Mouse (Mus musculus): Measurements from ENCODE around the gene Nccrp1.
A peak's percentile ranks its signal among the peaks of the same experiment; 100 is the strongest.
"Not testable (repeated sequence)": the region's sequence is repeated elsewhere in the genome, so short reads cannot be mapped to it uniquely, and the experiment has no call there.

Nccrp1 gene

GRCm38 (mm10) chr7:28568253-28568652 is 21.2 kb upstream of the Nccrp1 start:
- DNase-seq, result peak; percentile 57

GRCm38 (mm10) chr7:28567539-28567938 is 20.5 kb upstream of the Nccrp1 start:
- DNase-seq, result no peak

DNA sequence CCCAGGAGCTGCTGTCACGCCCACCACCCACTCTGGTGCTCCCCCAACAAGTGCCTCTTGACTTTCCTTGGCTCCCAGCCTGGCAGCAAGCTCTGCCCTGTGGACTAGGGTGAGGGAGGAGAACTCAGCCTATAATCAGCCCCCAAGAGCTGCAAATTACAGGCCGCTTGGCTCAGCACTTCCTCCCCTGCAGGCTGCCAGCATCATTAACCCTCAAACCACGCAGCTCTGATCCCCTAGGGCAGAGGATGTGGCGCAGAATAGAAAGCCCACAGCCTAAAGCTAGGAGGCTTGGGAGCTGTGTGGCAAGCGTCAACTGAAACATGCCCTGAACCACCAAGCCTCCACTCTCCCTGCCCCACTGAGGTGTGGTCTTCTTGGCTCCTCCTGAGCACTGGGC is 18.4 kb upstream of the Nccrp1 start:
- DNase-seq, result no peak

DNA sequence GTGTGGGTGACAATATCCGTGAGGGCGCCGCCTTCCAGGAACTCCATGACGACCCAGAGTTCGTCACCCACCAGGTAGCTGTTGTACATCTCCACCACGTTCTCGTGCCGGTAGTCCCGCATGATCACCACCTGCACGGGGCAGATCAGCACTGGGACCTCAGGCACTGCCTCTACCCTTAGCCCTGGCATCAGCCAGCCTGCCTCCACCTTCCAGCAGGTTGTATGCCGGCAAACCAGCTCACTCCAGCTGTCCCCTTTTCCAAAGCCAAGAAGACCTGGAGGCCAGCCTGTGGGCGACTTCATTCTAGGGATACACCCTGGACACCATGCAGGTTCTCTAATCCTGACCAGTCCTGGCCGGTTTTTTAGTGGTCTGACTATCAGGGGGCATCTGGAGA is 15.9 kb upstream of the Nccrp1 start:
- peak; percentile 44 for DNase-seq

- peak; percentile 59 for DNase-seq
Observed at GRCm38 (mm10) chr7:28562371-28562770, 15.3 kb upstream of the Nccrp1 start.

DNA sequence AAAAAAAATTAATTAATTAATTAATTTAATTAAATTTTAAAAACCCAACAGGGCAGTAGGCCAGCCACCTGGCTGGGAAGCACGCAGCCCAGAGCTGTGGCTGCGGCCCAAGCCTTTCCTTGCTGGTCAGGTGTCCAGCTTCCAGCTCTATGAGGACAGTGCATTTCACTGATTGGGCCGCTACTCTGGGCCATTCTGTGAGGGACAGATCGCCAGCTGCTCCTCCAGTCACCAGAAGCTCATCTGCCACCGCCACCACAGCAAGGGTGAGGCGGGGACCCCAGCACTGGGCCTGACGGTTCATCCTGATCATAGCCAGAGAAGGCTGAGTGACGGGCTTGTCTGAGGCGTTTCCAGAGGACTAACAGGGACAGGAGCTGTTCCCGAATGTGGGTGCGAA is 14.9 kb upstream of the Nccrp1 start:
- DNase-seq, result peak; percentile 44

GRCm38 (mm10) chr7:28560856-28561255 is 13.8 kb upstream of the Nccrp1 start:
- DNase-seq, result no peak

- no peak for DNase-seq
Observed at GRCm38 (mm10) chr7:28558486-28558885, 11.4 kb upstream of the Nccrp1 start.

- DNase-seq, result no peak
Observed at GRCm38 (mm10) chr7:28557708-28558107, 10.7 kb upstream of the Nccrp1 start.

GRCm38 (mm10) chr7:28557069-28557468 is 10.0 kb upstream of the Nccrp1 start:
- no peak for DNase-seq

- no peak for DNase-seq
Observed at GRCm38 (mm10) chr7:28555939-28556535, 9.0 kb upstream of the Nccrp1 start.

- no peak for DNase-seq
Observed at GRCm38 (mm10) chr7:28553076-28553475, 6.0 kb upstream of the Nccrp1 start.

- DNase-seq, result no peak
Observed at GRCm38 (mm10) chr7:28547628-28548027, 574 bp upstream of the Nccrp1 start.

- no peak for DNase-seq
Observed at GRCm38 (mm10) chr7:28546649-28547048, 405 bp downstream of the Nccrp1 start.

- no peak for DNase-seq
Observed at GRCm38 (mm10) chr7:28545891-28546210, 1.2 kb downstream of the Nccrp1 start.

GRCm38 (mm10) chr7:28545048-28545890 is 1.8 kb downstream of the Nccrp1 start:
- no peak for DNase-seq

DNA sequence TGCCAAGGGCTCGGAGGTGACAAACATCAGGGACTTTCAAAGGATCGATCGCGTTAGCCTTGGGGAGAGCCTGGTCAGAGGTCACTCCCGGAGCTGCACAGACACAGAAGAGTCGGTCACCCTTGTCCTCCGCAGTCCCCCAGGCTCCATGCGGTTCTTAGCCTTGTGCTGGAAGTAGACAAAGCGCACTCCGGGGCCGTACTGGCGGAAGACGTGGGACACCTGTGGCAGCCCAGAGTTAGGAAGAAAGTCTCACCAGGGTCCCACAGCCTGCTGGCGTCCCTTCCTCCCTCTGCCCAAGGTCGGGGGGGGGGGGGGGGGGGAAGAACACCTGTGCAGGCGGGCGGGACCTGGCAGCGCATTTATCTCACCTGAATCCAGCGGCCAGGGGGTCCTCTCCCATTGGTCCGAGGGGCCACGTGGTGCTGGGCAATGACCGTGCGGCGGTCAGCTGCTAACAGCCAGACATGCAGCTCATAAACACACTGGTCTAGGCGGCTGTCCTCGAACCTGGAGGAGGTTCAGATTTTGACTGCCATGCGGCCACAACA is 2.9 kb downstream of the Nccrp1 start:
- no peak for DNase-seq

DNA sequence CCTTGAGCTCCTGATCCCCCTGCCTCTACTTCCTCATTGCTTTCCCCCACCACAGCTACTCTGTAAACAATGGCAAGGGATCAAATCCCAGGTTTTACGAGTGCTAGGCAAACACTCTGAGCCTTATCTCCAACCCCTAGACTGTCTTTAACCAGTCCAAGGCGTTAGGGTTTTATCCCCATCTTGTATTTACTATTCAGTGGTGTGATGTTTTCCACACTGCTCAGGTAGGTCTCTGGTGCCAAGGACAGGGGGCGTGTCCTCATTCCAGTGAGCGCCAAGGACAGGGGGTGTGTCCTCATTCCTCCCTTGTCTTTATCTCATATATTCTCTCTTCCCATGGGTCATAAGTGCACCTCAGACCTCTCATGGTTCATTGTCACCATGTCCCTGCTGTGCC is 6.5 kb downstream of the Nccrp1 start, which contains the start of gene Sycn:
Sycn (plus strand) TSS at position 360 of the 400 bp plus-strand sequence.
- no peak for DNase-seq

DNA sequence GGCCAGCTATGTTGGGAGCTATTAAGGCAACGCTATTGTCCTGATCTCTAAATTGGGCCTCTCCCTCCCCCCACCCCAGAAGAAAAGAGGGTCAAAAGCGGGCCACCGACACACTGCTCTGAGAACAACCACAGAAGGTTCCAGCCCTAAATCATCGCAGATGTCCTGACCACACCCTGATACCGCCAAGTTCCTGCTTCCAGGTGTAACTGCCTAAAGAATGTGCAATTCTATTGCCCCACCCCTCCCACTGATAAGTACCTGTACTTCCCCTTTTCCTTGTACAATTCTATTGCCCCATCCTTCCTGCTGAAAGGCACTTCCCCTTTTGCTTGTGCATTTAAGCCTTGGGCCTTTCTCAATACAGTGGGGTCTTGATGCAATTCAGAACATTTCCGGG is 8.2 kb downstream of the Nccrp1 start:
- DNase-seq, result not testable (repeated sequence)

DNA sequence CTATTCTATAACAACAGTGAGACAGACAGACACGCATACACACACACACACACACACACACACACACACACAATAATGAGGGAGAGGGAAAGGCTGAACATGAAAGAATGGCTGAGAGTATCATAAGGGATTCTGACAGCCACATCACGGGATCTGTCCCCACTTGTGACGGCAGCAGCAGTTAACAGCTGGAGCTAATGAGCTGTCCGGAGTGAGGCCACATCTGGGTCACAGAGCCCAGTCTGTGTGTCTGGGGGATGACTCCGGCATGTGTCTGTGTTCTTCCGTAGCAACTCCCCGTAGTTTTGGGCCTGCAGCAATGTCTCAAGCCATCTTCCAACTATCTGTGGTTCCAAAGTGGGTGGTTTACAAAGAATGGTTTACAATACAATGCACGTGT is 15.0 kb downstream of the Nccrp1 start:
- no peak for DNase-seq

- peak; percentile 58 for DNase-seq
Observed at GRCm38 (mm10) chr7:28527922-28528719, 18.9 kb downstream of the Nccrp1 start.

DNA sequence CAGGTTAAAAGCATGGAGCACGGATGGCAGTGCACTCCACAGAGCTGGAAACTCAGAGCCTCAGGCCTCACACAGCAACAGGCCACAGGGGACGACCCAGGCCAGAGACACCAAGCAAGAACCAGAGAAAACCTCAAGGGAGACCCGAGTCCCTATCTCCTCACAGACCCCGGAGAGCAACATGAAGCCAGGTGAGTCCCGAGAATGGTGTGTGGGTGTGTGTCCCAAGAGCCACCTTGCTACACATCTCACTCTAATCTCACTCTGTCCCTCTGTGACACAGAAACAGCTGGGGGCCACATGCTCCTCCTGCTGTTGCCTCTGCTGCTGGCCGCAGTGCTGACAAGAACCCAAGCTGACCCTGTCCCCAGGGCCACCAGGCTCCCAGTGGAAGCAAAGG is 24.5 kb downstream of the Nccrp1 start, which contains the start of gene Ifnl3:
Ifnl3 (plus strand) TSS at position 301 of the 400 bp plus-strand sequence.
- DNase-seq, result not testable (repeated sequence)

DNA sequence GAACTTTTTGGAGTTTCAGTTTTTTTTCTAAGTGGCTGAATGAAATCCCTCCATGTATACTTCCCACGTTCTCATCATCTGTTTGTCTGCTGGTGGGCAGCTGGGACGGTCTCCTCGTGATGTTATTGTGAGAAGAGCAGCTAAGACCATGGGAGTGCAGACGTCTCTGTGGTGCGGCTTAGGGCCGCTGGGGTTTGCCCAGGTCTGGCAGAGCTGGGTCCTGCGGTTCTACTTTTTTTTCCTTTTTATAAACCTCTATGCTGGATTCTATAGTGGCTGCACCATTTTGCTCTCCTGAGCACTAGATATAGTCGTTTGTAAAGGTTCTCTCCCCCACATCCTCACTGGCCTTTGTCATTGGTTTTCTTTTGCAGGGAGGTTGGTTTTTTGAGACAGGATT is 35.6 kb downstream of the Nccrp1 start:
- no peak for DNase-seq

Data from cerebellum, adult 11 months (tissue).